Comparison of ENCODE assay signal across 23 mouse cellular contexts in the genomic region with DNA sequence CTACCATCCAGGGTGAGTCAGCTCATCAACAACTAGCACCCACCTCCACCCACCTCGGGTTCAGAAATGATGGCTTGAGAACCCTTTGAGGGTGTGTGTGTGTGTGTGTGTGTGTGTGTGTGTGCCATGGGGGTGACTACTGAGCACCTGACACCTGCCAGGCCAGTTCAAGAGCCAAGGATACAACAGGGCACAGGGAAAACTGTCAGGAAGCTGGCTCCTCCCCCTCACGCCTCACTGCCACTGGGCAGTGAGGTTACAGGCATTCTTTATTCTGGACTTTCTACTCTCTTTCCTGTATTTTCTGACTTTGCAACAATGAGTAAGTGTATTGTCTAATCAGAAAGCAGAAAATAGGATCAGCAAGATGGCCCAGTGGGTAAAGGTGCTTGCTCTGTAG. TPM values are rescaled to one million over a fixed set of nuclear protein-coding genes. Genes with fewer than 3 reads are reported as not detected.
DNase-seq lines count a peak whose midpoint lies in the region; ATAC-seq and TF ChIP-seq lines count a peak whose summit lies in the region.
"Had no signal": no experiment of that assay in that cellular context is flagged by ENCODE, and none has a peak within 500 bp of the region (broad histone marks: within the 10 kb centered on the region; RNA-seq: fewer than 3 reads in every experiment).

No protein-coding gene starts in this region.

- no peak overlapping the region for H3K4me3 ChIP-seq in spleen, adult 2 months (ENCODE audit: extremely low read depth, insufficient read depth, insufficient read length)
- no peak overlapping the region for H3K4me3 ChIP-seq in kidney, postnatal 0 days (replicated peaks; ENCODE audit: low read depth, low read length)
- H3K4me3 ChIP-seq: embryonic facial prominence, embryonic 10.5 days; forebrain, embryonic 15.5 days; heart, adult 2 months; limb, embryonic 13.5 days; liver, embryonic 12.5 days; midbrain, embryonic 12.5 days; neural tube, embryonic 13.5 days had no signal

- no peak for TF ChIP-seq POLR2A in spleen, adult 2 months (IDR thresholded peaks at IDR 0.05; ENCODE audit: low read depth, low read length)

- TF ChIP-seq CTCF in spleen, adult 2 months (IDR thresholded peaks at IDR 0.05; ENCODE audit: extremely low read depth, insufficient read depth, insufficient read length, insufficient replicate concordance) = no peak
- no peak for TF ChIP-seq CTCF in kidney, postnatal 0 days (IDR thresholded peaks at IDR 0.05; ENCODE audit: low read depth)

- no peak overlapping the region for H3K4me2 ChIP-seq in kidney, postnatal 0 days (ENCODE audit: low read length)
- H3K4me2 ChIP-seq: forebrain, embryonic 15.5 days; hindbrain, embryonic 14.5 days; limb, embryonic 13.5 days; liver, embryonic 12.5 days; midbrain, embryonic 12.5 days; neural tube, embryonic 13.5 days had no signal

- DNase-seq in spleen, adult 2 months (ENCODE audit: low read depth in 1 of 2, low spot score in 2 of 2) = no peak
- DNase-seq in spleen, adult 18-20 months = no peak
- peak; percentile 75 for DNase-seq in kidney, adult 18-20 months
- peak; percentile 44 for DNase-seq in kidney, postnatal 0 days (ENCODE audit: low spot score)
- DNase-seq in cerebellum, postnatal 25 days = no peak
- no peak for DNase-seq in adipocyte (ENCODE audit: low spot score)
- no peak for DNase-seq in cerebellum, postnatal 10 days
- DNase-seq: adrenal gland, adult 8-10 months; cerebellum, adult 8-10 months; heart, adult 2 months; layer of hippocampus, adult 9-11 months; lung, adult 18-20 months; lung, postnatal 10 days; right cerebral cortex, postnatal 4 days; thymus, adult 18-20 months; thymus, postnatal 4 days had no signal

- no peaks in the 10 kb centered on the region for H3K27me3 ChIP-seq in spleen, adult 2 months (ENCODE audit: control insufficient read depth, insufficient read depth, low read length)
- no peaks in the 10 kb centered on the region for H3K27me3 ChIP-seq in kidney, postnatal 0 days (ENCODE audit: insufficient read depth, low read length)

- no peaks in the 10 kb centered on the region for H3K36me3 ChIP-seq in spleen, adult 2 months (ENCODE audit: control insufficient read depth, insufficient read depth, low read length)
- H3K36me3 ChIP-seq in kidney, postnatal 0 days (ENCODE audit: insufficient read depth, low read length) = no peaks in the 10 kb centered on the region
- H3K36me3 ChIP-seq: embryonic facial prominence, embryonic 10.5 days; forebrain, embryonic 15.5 days; limb, embryonic 13.5 days; liver, embryonic 12.5 days; midbrain, embryonic 12.5 days; neural tube, embryonic 13.5 days had no signal

- peaks cover 44% of the 10 kb centered on the region for H3K4me1 ChIP-seq in spleen, adult 2 months (ENCODE audit: control insufficient read depth, insufficient read depth, insufficient read length)
- peaks cover 7% of the 10 kb centered on the region; the same call in 1 of the 2 replicates for H3K4me1 ChIP-seq in kidney, postnatal 0 days (replicated peaks; ENCODE audit: insufficient read depth, low read length)

- no peak overlapping the region for H3K9ac ChIP-seq in kidney, postnatal 0 days (ENCODE audit: low read depth, low read length)
- H3K9ac ChIP-seq: forebrain, embryonic 15.5 days; hindbrain, embryonic 14.5 days; limb, embryonic 13.5 days; liver, embryonic 12.5 days; midbrain, embryonic 12.5 days; neural tube, embryonic 13.5 days had no signal

- H3K27ac ChIP-seq in spleen, adult 2 months (ENCODE audit: insufficient read depth, low read length) = peak overlapping the region; percentile 66
- no peak overlapping the region for H3K27ac ChIP-seq in kidney, postnatal 0 days
- H3K27ac ChIP-seq: embryonic facial prominence, embryonic 10.5 days; forebrain, embryonic 15.5 days; heart, adult 2 months; hindbrain, embryonic 14.5 days; limb, embryonic 13.5 days; liver, embryonic 12.5 days; midbrain, embryonic 12.5 days; neural tube, embryonic 13.5 days had no signal

- WGBS in spleen, adult 2 months = 68% methylated on average over 2 of the region's 2 CpGs
- WGBS in kidney, postnatal 0 days = 54% methylated on average over 2 of the region's 2 CpGs

- peak; percentile 71 for ATAC-seq in kidney, postnatal 0 days (replicated peaks; ENCODE audit: low FRiP score, low read depth)
- ATAC-seq: forebrain, embryonic 15.5 days; liver, embryonic 12.5 days had no signal

- no peaks in the 10 kb centered on the region for H3K9me3 ChIP-seq in kidney, postnatal 0 days (replicated peaks; ENCODE audit: low read length)
- H3K9me3 ChIP-seq: embryonic facial prominence, embryonic 10.5 days; forebrain, embryonic 15.5 days; limb, embryonic 13.5 days; liver, embryonic 12.5 days; midbrain, embryonic 12.5 days; neural tube, embryonic 13.5 days had no signal

RNA-seq across cellular contexts. Expression of gene Susd3, which starts 1.1 kb away (rescaled TPM):
- 49.7 and 58.1 TPM in 2 replicates for polyA plus RNA-seq in spleen, adult 2 months (2012; rRNA removed)
- polyA plus RNA-seq in kidney, postnatal 0 days (2015; fragmentation: Nextera tagmentation; extraction: Ambion mirVana) = 41.8 and 44.8 TPM in 2 replicates

RNA-seq across cellular contexts. Expression of gene Card19, which starts 33.8 kb away (rescaled TPM):
- 79.4 and 106 TPM in 2 replicates for polyA plus RNA-seq in spleen, adult 2 months (2012; rRNA removed)
- 71.3 and 77.0 TPM in 2 replicates for polyA plus RNA-seq in kidney, postnatal 0 days (2015; fragmentation: Nextera tagmentation; extraction: Ambion mirVana)

Comparison
In these comparisons a context has a peak if more than half of its experiments do, and no peak if none do; other contexts are left out.
1. DNase-seq: peak in kidney, adult 18-20 months (single experiment) and kidney, postnatal 0 days (single experiment); none in spleen, adult 2 months (0 of 2), spleen, adult 18-20 months (0 of 2), cerebellum, postnatal 25 days (0 of 2), adipocyte (single experiment) and cerebellum, postnatal 10 days (0 of 2).